Comparison of ENCODE assay signal across 26 mouse cellular contexts in genomic region chr3:105971831-105972446, GRCm38 (mm10). TPM values are rescaled to one million over a fixed set of nuclear protein-coding genes. Genes with fewer than 3 reads are reported as not detected.
A peak's percentile ranks its signal among the peaks of the same experiment; 100 is the strongest.
DNase-seq lines count a peak whose midpoint lies in the region; ATAC-seq and TF ChIP-seq lines count a peak whose summit lies in the region.
"Had no signal": no experiment of that assay in that cellular context is flagged by ENCODE, and none has a peak within 500 bp of the region (broad histone marks: within the 10 kb centered on the region; RNA-seq: fewer than 3 reads in every experiment).

No protein-coding gene starts in this region.

- no peak overlapping the region for H3K27ac ChIP-seq in forebrain, embryonic 16.5 days (ENCODE audit: low read length)
- no peak overlapping the region for H3K27ac ChIP-seq in forebrain, postnatal 0 days (ENCODE audit: low read depth, low read length)
- H3K27ac ChIP-seq in kidney, embryonic 16.5 days (ENCODE audit: low read length) = no peak overlapping the region
- no peak overlapping the region for H3K27ac ChIP-seq in MEL (ENCODE audit: control insufficient read depth, low read depth, low read length)
- H3K27ac ChIP-seq: embryonic facial prominence, embryonic 15.5 days; forebrain, embryonic 10.5 days; gastrocnemius, adult 2 months; hindbrain, embryonic 12.5 days; hindbrain, postnatal 0 days had no signal

- H3K79me2 ChIP-seq in MEL (ENCODE audit: control insufficient read depth, insufficient read depth, low read length, poor library complexity) = no peaks in the 10 kb centered on the region

- no peak for TF ChIP-seq CTCF in forebrain, postnatal 0 days (IDR thresholded peaks at IDR 0.05; ENCODE audit: low read depth)
- TF ChIP-seq CTCF in MEL (IDR thresholded peaks at IDR 0.05 in 2 of 3, conservative IDR thresholded peaks at IDR 0.05 in 1 of 3; ENCODE audit: control insufficient read depth in 1 of 3, insufficient read depth in 1 of 3, low read depth in 2 of 3, low read length in 3 of 3, poor library complexity in 1 of 3, severe bottlenecking in 1 of 3) = no peak

- peaks cover 22% of the 10 kb centered on the region for H3K36me3 ChIP-seq in forebrain, embryonic 16.5 days (ENCODE audit: control insufficient read depth, insufficient read depth)
- peaks cover 33% of the 10 kb centered on the region for H3K36me3 ChIP-seq in forebrain, postnatal 0 days (ENCODE audit: insufficient read depth)
- peaks cover 24% of the 10 kb centered on the region for H3K36me3 ChIP-seq in kidney, embryonic 16.5 days (ENCODE audit: insufficient read depth, low read length)
- peaks cover 0 to 7% of the 10 kb centered on the region in 2 experiments; a peak in 2 of 4 replicates for H3K36me3 ChIP-seq in MEL (ENCODE audit: control insufficient read depth in 1 of 2, insufficient read depth in 2 of 2, low read length in 2 of 2)

- H3K9me3 ChIP-seq in forebrain, embryonic 16.5 days (ENCODE audit: control insufficient read depth, low read length) = no peaks in the 10 kb centered on the region
- H3K9me3 ChIP-seq in forebrain, postnatal 0 days (ENCODE audit: low read length) = no peaks in the 10 kb centered on the region
- no peaks in the 10 kb centered on the region for H3K9me3 ChIP-seq in kidney, embryonic 16.5 days (ENCODE audit: low read length)
- H3K9me3 ChIP-seq in MEL (replicated peaks; ENCODE audit: insufficient read depth, low read length) = no peaks in the 10 kb centered on the region
- H3K9me3 ChIP-seq: embryonic facial prominence, embryonic 15.5 days; forebrain, embryonic 10.5 days; heart, embryonic 12.5 days; hindbrain, embryonic 12.5 days had no signal

- no peaks in the 10 kb centered on the region for H3K4me1 ChIP-seq in forebrain, embryonic 16.5 days (replicated peaks; ENCODE audit: control insufficient read depth, insufficient read depth, low read length)
- no peaks in the 10 kb centered on the region for H3K4me1 ChIP-seq in forebrain, postnatal 0 days (ENCODE audit: insufficient read depth)
- no peaks in the 10 kb centered on the region for H3K4me1 ChIP-seq in kidney, embryonic 16.5 days (ENCODE audit: insufficient read depth, low read length)
- H3K4me1 ChIP-seq in MEL (ENCODE audit: control insufficient read depth in 1 of 2, insufficient read depth in 2 of 2, low read length in 2 of 2) = no peaks in the 10 kb centered on the region
- H3K4me1 ChIP-seq: embryonic facial prominence, embryonic 15.5 days; forebrain, embryonic 10.5 days; heart, embryonic 12.5 days; hindbrain, embryonic 12.5 days had no signal

- no peak for DNase-seq in forebrain, postnatal 0 days
- no peak for DNase-seq in kidney, postnatal 36 days
- DNase-seq in 3T3-L1 (ENCODE audit: low read depth, low spot score) = peak; percentile 13
- DNase-seq in MEL (ENCODE audit: low read depth, low spot score) = no peak
- DNase-seq in B cell, adult 2 months = no peak
- DNase-seq: adrenal gland, adult 2 months; adrenal gland, postnatal 25 days; cerebellum, adult 18-20 months; cerebellum, adult 9-11 months; cerebellum, postnatal 36 days; gastrocnemius, adult 2 months; gastrocnemius, postnatal 25 days had no signal

- H3K4me3 ChIP-seq in forebrain, embryonic 16.5 days (replicated peaks; ENCODE audit: low read length) = no peak overlapping the region
- H3K4me3 ChIP-seq in forebrain, postnatal 0 days (ENCODE audit: low read depth, low read length) = no peak overlapping the region
- H3K4me3 ChIP-seq in kidney, embryonic 16.5 days (ENCODE audit: low read length) = no peak overlapping the region
- no peak overlapping the region for H3K4me3 ChIP-seq in MEL (ENCODE audit: control insufficient read depth in 1 of 2, insufficient read depth in 1 of 2, low read depth in 2 of 2, low read length in 2 of 2)
- H3K4me3 ChIP-seq: embryonic facial prominence, embryonic 15.5 days; erythroblast, embryonic 14.5 days; forebrain, embryonic 10.5 days; gastrocnemius, adult 2 months; heart, embryonic 12.5 days; hindbrain, embryonic 12.5 days had no signal

- TF ChIP-seq RAD21 in MEL (IDR thresholded peaks at IDR 0.05; ENCODE audit: low read depth, low read length) = no peak

- TF ChIP-seq EP300 in MEL (IDR thresholded peaks at IDR 0.05; ENCODE audit: low read depth in 1 of 2, low read length in 2 of 2) = no peak

- no peak overlapping the region for H3K4me2 ChIP-seq in forebrain, embryonic 16.5 days (ENCODE audit: low read length)
- H3K4me2 ChIP-seq in forebrain, postnatal 0 days (ENCODE audit: low read depth) = no peak overlapping the region
- no peak overlapping the region for H3K4me2 ChIP-seq in kidney, embryonic 16.5 days (replicated peaks; ENCODE audit: low read depth, low read length)
- H3K4me2 ChIP-seq: embryonic facial prominence, embryonic 15.5 days; heart, embryonic 12.5 days; hindbrain, embryonic 12.5 days had no signal

- no peak overlapping the region for H3K9ac ChIP-seq in forebrain, embryonic 16.5 days (replicated peaks; ENCODE audit: low read depth, low read length)
- no peak overlapping the region for H3K9ac ChIP-seq in forebrain, postnatal 0 days
- no peak overlapping the region for H3K9ac ChIP-seq in kidney, embryonic 16.5 days (replicated peaks; ENCODE audit: low read length)
- H3K9ac ChIP-seq in MEL (ENCODE audit: control insufficient read depth, low read depth, low read length, poor library complexity, severe bottlenecking) = no peak overlapping the region
- H3K9ac ChIP-seq: embryonic facial prominence, embryonic 15.5 days; heart, embryonic 12.5 days; hindbrain, embryonic 12.5 days had no signal

- WGBS in forebrain, embryonic 16.5 days = 89% methylated on average over 5 of the region's 5 CpGs
- WGBS in forebrain, postnatal 0 days = 88% methylated on average over 5 of the region's 5 CpGs
- 82% methylated on average over 5 of the region's 5 CpGs for WGBS in kidney, embryonic 16.5 days

- no peak; a peak in 2 of 4 replicates for TF ChIP-seq POLR2A in MEL (IDR thresholded peaks at IDR 0.05; ENCODE audit: control insufficient read depth in 1 of 2, insufficient read depth in 1 of 2, low read depth in 1 of 2, low read length in 2 of 2, poor library complexity in 1 of 2)

- H3K27me3 ChIP-seq in forebrain, embryonic 16.5 days (replicated peaks; ENCODE audit: control insufficient read depth, insufficient read depth, low read length) = no peaks in the 10 kb centered on the region
- no peaks in the 10 kb centered on the region for H3K27me3 ChIP-seq in forebrain, postnatal 0 days (ENCODE audit: insufficient read depth, low read length)
- no peaks in the 10 kb centered on the region for H3K27me3 ChIP-seq in kidney, embryonic 16.5 days (ENCODE audit: insufficient read depth, low read length)
- no peaks in the 10 kb centered on the region for H3K27me3 ChIP-seq in MEL (ENCODE audit: control insufficient read depth in 1 of 2, insufficient read depth in 2 of 2, low read length in 2 of 2)
- H3K27me3 ChIP-seq: embryonic facial prominence, embryonic 15.5 days; heart, embryonic 12.5 days; hindbrain, embryonic 12.5 days; Patski had no signal

- ATAC-seq in forebrain, embryonic 16.5 days = peak; percentile 45
- no peak for ATAC-seq in forebrain, postnatal 0 days
- 0 out of 2 replicates have a peak, but pooled peaks have one; percentile 27 for ATAC-seq in kidney, embryonic 16.5 days (ENCODE audit: low FRiP score, low TSS enrichment)
- ATAC-seq: CD4-positive, CD25-positive, alpha-beta regulatory T cell, adult 4 months; hindbrain, postnatal 0 days; intestine, embryonic 16.5 days; Patski had no signal

RNA-seq across cellular contexts. Expression of gene Ovgp1, which starts 1.6 kb away (rescaled TPM):
- polyA plus RNA-seq in forebrain, embryonic 16.5 days (2015; fragmentation: Nextera tagmentation; extraction: Ambion mirVana) = 3.8 and 3.9 TPM in 2 replicates
- total RNA-seq in forebrain, postnatal 0 days (2014; rRNA removed) = 5.7 and 6.5 TPM in 2 replicates
- polyA plus RNA-seq in forebrain, postnatal 0 days (2015; fragmentation: Nextera tagmentation; extraction: Ambion mirVana) = 2.6 and 3.8 TPM in 2 replicates
- 1.3 and 1.7 TPM in 2 replicates for polyA plus RNA-seq in kidney, embryonic 16.5 days (2015; fragmentation: Nextera tagmentation; extraction: Ambion mirVana)
- 0.62 and 0.65 TPM in 2 replicates for total RNA-seq in MEL (2012; rRNA removed)
- polyA plus RNA-seq in MEL (2012; ENCODE audit: insufficient read depth in 1 of 2, insufficient read length in 2 of 2, low read depth in 1 of 2, low replicate concordance in 2 of 2, missing spikeins in 1 of 2) = 1 to 10 TPM in 1 of 2 experiments, not detected in 1; 2.2 TPM
- polyA plus RNA-seq: erythroblast, embryonic 14.5 days had no signal

RNA-seq across cellular contexts. Expression of gene Atp5f1, which starts 12.0 kb away (rescaled TPM):
- 482 and 504 TPM in 2 replicates for polyA plus RNA-seq in forebrain, embryonic 16.5 days (2015; fragmentation: Nextera tagmentation; extraction: Ambion mirVana)
- 295 and 371 TPM in 2 replicates for total RNA-seq in forebrain, postnatal 0 days (2014; rRNA removed)
- polyA plus RNA-seq in forebrain, postnatal 0 days (2015; fragmentation: Nextera tagmentation; extraction: Ambion mirVana) = 535 and 605 TPM in 2 replicates
- 535 and 587 TPM in 2 replicates for polyA plus RNA-seq in kidney, embryonic 16.5 days (2015; fragmentation: Nextera tagmentation; extraction: Ambion mirVana)
- total RNA-seq in MEL (2012; rRNA removed) = 309 and 313 TPM in 2 replicates
- 100 to 1,000 TPM in 1 of 2 experiments, not detected in 1; 344 TPM for polyA plus RNA-seq in MEL (2012; ENCODE audit: insufficient read depth in 1 of 2, insufficient read length in 2 of 2, low read depth in 1 of 2, low replicate concordance in 2 of 2, missing spikeins in 1 of 2)

RNA-seq across cellular contexts. Expression of gene Wdr77, which starts 12.8 kb away (rescaled TPM):
- polyA plus RNA-seq in forebrain, embryonic 16.5 days (2015; fragmentation: Nextera tagmentation; extraction: Ambion mirVana) = 111 and 118 TPM in 2 replicates
- 49.9 and 64.8 TPM in 2 replicates for total RNA-seq in forebrain, postnatal 0 days (2014; rRNA removed)
- polyA plus RNA-seq in forebrain, postnatal 0 days (2015; fragmentation: Nextera tagmentation; extraction: Ambion mirVana) = 62.2 and 77.7 TPM in 2 replicates
- 157 and 161 TPM in 2 replicates for polyA plus RNA-seq in kidney, embryonic 16.5 days (2015; fragmentation: Nextera tagmentation; extraction: Ambion mirVana)
- 103 and 116 TPM in 2 replicates for total RNA-seq in MEL (2012; rRNA removed)
- polyA plus RNA-seq in MEL (2012; ENCODE audit: insufficient read depth in 1 of 2, insufficient read length in 2 of 2, low read depth in 1 of 2, low replicate concordance in 2 of 2, missing spikeins in 1 of 2) = 100 to 1,000 TPM in 1 of 2 experiments, not detected in 1; 204 TPM

RNA-seq across cellular contexts. Expression of gene I830077J02Rik, which starts 39.5 kb away (rescaled TPM):
- 0.34 TPM in 1 of 2 replicates, not detected in the other for polyA plus RNA-seq in forebrain, embryonic 16.5 days (2015; fragmentation: Nextera tagmentation; extraction: Ambion mirVana)
- total RNA-seq in forebrain, postnatal 0 days (2014; rRNA removed) = 0.19 and 0.23 TPM in 2 replicates
- polyA plus RNA-seq in forebrain, postnatal 0 days (2015; fragmentation: Nextera tagmentation; extraction: Ambion mirVana) = 0.22 and 0.35 TPM in 2 replicates
- 0.40 and 0.62 TPM in 2 replicates for polyA plus RNA-seq in kidney, embryonic 16.5 days (2015; fragmentation: Nextera tagmentation; extraction: Ambion mirVana)
- 2.8 and 5.9 TPM in 2 replicates for total RNA-seq in MEL (2012; rRNA removed)
- 1 to 10 TPM in 1 of 2 experiments, not detected in 1; 9.4 TPM for polyA plus RNA-seq in MEL (2012; ENCODE audit: insufficient read depth in 1 of 2, insufficient read length in 2 of 2, low read depth in 1 of 2, low replicate concordance in 2 of 2, missing spikeins in 1 of 2)

RNA-seq across cellular contexts. Expression of gene Pifo, which starts 42.5 kb away (rescaled TPM):
- 3.4 and 3.6 TPM in 2 replicates for polyA plus RNA-seq in forebrain, embryonic 16.5 days (2015; fragmentation: Nextera tagmentation; extraction: Ambion mirVana)
- total RNA-seq in forebrain, postnatal 0 days (2014; rRNA removed) = 7.1 and 8.2 TPM in 2 replicates
- 10.7 and 12.1 TPM in 2 replicates for polyA plus RNA-seq in forebrain, postnatal 0 days (2015; fragmentation: Nextera tagmentation; extraction: Ambion mirVana)
- 0.24 and 0.33 TPM in 2 replicates for polyA plus RNA-seq in kidney, embryonic 16.5 days (2015; fragmentation: Nextera tagmentation; extraction: Ambion mirVana)
- total RNA-seq in MEL (2012; rRNA removed) = not detected in 2 replicates
- polyA plus RNA-seq in MEL (2012; ENCODE audit: insufficient read depth in 1 of 2, insufficient read length in 2 of 2, low read depth in 1 of 2, low replicate concordance in 2 of 2, missing spikeins in 1 of 2) = not detected
- total RNA-seq: adrenal gland, adult 2 months; adrenal gland, postnatal 25 days; gastrocnemius, adult 2 months; gastrocnemius, postnatal 25 days; granulocyte monocyte progenitor cell, adult 5-6 weeks; heart, adult 8-10 months; heart, postnatal 25 days had no signal
- polyA plus RNA-seq: adrenal gland, adult 2 months; erythroblast, embryonic 14.5 days; heart, embryonic 12.5 days; intestine, embryonic 16.5 days; Patski had no signal
